Mouse (Mus musculus) limb, embryonic 14.5 days (tissue): ENCODE results near the gene Lhx6. TPM values are rescaled to one million over a fixed set of nuclear protein-coding genes. Genes with fewer than 3 reads are reported as not detected.
A peak's percentile ranks its signal among the peaks of the same experiment; 100 is the strongest.

Source experiments
- ATAC-seq: fragments of 200-750 bp; cut with Nextera tagmentation; 2 replicates; pipeline ENCODE4 v1.8.0; 2017; ENCODE audit warnings: low read depth, moderate number of reproducible peaks, moderate TSS enrichment; ENCODE audit not compliant: low FRiP score
- DNase-seq: peaks from one replicate; pipeline ENCODE4 v3.0.0-alpha.2; 2015; ENCODE audit warnings: low spot score
- H3K27ac ChIP-seq: fragments of 300-500 bp; sonication (generic); replicated peaks from 2 replicates; pipeline ENCODE4 v1.5.1; 2014; ENCODE audit warnings: low read depth, mild to moderate bottlenecking, low read length, moderate library complexity, mixed read lengths
- H3K27me3 ChIP-seq: fragments of 300-500 bp; sonication (generic); 2 replicates; pipeline ENCODE4 v1.6.1; 2014; ENCODE audit warnings: low read length, mixed read lengths; ENCODE audit not compliant: control insufficient read depth, insufficient read depth
- H3K36me3 ChIP-seq: fragments of 300-500 bp; sonication (generic); 2 replicates; pipeline ENCODE4 v1.6.1; 2014; ENCODE audit warnings: mild to moderate bottlenecking, low read length, moderate library complexity, mixed read lengths; ENCODE audit not compliant: control insufficient read depth, insufficient read depth
- H3K4me1 ChIP-seq: fragments of 300-500 bp; sonication (generic); 2 replicates; pipeline ENCODE4 v1.6.1; 2014; ENCODE audit warnings: antibody characterized with exemption, low read length, mixed read lengths; ENCODE audit not compliant: control insufficient read depth, insufficient read depth
- H3K4me2 ChIP-seq: fragments of 300-500 bp; sonication (generic); replicated peaks from 2 replicates; pipeline ENCODE4 v1.6.1; 2014; ENCODE audit warnings: low read depth, mild to moderate bottlenecking, low read length, moderate library complexity; ENCODE audit not compliant: severe bottlenecking
- H3K4me3 ChIP-seq: fragments of 300-500 bp; sonication (generic); replicated peaks from 2 replicates; pipeline ENCODE4 v1.5.1; 2014; ENCODE audit warnings: low read length
- H3K9ac ChIP-seq: fragments of 300-500 bp; sonication (generic); 2 replicates; pipeline ENCODE4 v1.6.1; 2014; ENCODE audit warnings: mild to moderate bottlenecking, low read depth, low read length, moderate library complexity; ENCODE audit not compliant: severe bottlenecking
- H3K9me3 ChIP-seq: fragments of 300-500 bp; sonication (generic); 2 replicates; pipeline ENCODE4 v1.6.1; 2016; ENCODE audit warnings: low read length; ENCODE audit not compliant: control insufficient read depth
- POLR2A ChIP-seq: fragments of 200-500 bp; IDR thresholded peaks from 2 replicates; pipeline ENCODE4 v1.8.0; 2012; ENCODE audit warnings: inconsistent platforms, mild to moderate bottlenecking, moderate library complexity, borderline replicate concordance; ENCODE audit not compliant: insufficient read depth, insufficient read length; ENCODE audit errors: extremely low read depth
- WGBS: fragments of 180-500 bp; shearing (Covaris S2); extraction: QIAGEN DNeasy Blood & Tissue Kit; methylation state at CpG from one replicate; pipeline ENCODE4 v1.1.7; 2014; 5-methylcytosine and 5-hydroxymethylcytosine counted together
- polyA plus RNA-seq, 2 experiments: library from polyadenylated mRNA; depleted of rRNA in 1 of 2; stranded (reverse) in 1 of 2; unstranded in 1 of 2; fragments of >200 nt; fragmentation: Nextera tagmentation in 1 of 2; extraction: Ambion mirVana in 1 of 2; gene quantifications; 2 replicates each; pipeline versions ENCODE4 v1.2.1 to v1.2.3; 2012 to 2014

Gene Lhx6
- polyA plus RNA-seq, 2 experiments: 1.3 to 2.0 TPM

DNA sequence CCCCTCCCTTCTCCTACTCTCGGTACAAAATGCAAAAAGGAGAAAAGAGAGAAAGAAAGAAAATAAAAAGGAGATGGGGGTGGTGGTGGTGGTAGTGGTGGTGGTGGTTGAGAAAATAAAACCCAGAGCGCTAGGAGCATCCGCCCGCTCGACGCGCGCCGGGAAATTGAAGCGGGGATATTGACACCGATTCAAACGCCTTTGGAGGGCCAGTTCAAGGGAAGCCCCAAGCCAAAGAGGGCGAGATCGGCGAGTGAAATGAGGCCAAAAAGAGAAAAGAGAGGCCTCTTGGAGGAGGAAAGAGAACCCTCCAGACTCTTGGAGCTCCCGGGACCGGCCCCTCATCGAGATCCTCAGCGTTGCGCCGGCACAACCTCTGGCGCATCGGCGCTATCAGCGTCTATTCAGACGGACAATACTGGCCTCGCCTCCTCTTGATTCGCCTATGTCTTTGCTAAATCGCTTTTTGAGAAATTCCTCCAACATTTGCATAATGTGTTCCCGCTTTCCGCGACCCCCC, 712 bp downstream of the Lhx6 start:
- Histone ChIP-seq H3K4me2 (peak overlapping the region; percentile 85), H3K9ac (peak overlapping the region; percentile 48), H3K4me1 (peaks cover 30% of the 10 kb centered on the region), H3K27ac (no peak overlapping the region), H3K4me3 (peak overlapping the region; percentile 45), H3K36me3 (no peaks in the 10 kb centered on the region), H3K9me3 (no peaks in the 10 kb centered on the region), H3K27me3 (peaks cover 100% of the 10 kb centered on the region)
- no peak for TF ChIP-seq POLR2A
- WGBS: under 1% methylated on average over 32 of the region's 32 CpGs
- no peak for DNase-seq
- ATAC-seq: no peak

GRCm38 (mm10) chr2:36103555-36104367, 1.4 kb downstream of the Lhx6 start:
- no peak for DNase-seq
- peaks cover 100% of the 10 kb centered on the region for H3K27me3 ChIP-seq
- H3K9me3 ChIP-seq: no peaks in the 10 kb centered on the region
- peak overlapping the region; percentile 45 for H3K4me3 ChIP-seq
- no peak for ATAC-seq
- WGBS: 1% methylated on average over 38 of the region's 38 CpGs
- H3K27ac ChIP-seq: no peak overlapping the region
- TF ChIP-seq POLR2A: no peak
- H3K36me3 ChIP-seq: no peaks in the 10 kb centered on the region
- H3K4me1 ChIP-seq: peaks cover 30% of the 10 kb centered on the region
- H3K9ac ChIP-seq: no peak overlapping the region
- peak overlapping the region; percentile 85 for H3K4me2 ChIP-seq

- 3% methylated on average over 21 of the region's 21 CpGs for WGBS
- no peaks in the 10 kb centered on the region for H3K9me3 ChIP-seq
- H3K36me3 ChIP-seq: no peaks in the 10 kb centered on the region
- peak overlapping the region; percentile 85 for H3K4me2 ChIP-seq
- ATAC-seq (no peak), DNase-seq (no peak)
- H3K27me3 ChIP-seq: peaks cover 100% of the 10 kb centered on the region
- no peak overlapping the region for H3K27ac ChIP-seq
- 0 out of 2 replicates have a peak overlapping the region, but pooled peaks have one; percentile 4 for H3K9ac ChIP-seq
- TF ChIP-seq POLR2A: no peak
- H3K4me1 ChIP-seq: peaks cover 30% of the 10 kb centered on the region
- H3K4me3 ChIP-seq: peak overlapping the region; percentile 45
Observed at GRCm38 (mm10) chr2:36103069-36103554, 2.1 kb downstream of the Lhx6 start.

DNA sequence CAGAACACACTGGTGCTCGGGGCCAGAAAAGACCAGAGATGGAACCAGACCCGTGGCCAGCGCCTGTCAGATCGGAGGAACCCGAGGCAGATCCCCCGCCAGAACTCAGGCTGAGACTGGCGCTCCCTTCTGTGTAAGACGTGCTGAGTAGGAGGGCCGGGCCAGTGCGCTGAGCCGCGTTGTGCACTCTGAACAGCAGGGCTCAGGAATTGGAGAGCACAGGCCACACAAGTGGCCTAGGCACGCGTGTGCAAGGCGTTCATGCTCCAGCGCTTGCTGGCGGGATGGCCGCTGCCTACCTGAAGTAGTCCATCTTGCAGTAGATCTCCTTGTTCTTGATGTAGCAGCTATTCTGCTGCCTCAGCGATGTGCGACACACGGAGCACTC, 2.7 kb downstream of the Lhx6 start:
- H3K27ac ChIP-seq: no peak overlapping the region
- H3K9ac ChIP-seq: 0 out of 2 replicates have a peak overlapping the region, but pooled peaks have one; percentile 4
- H3K9me3 ChIP-seq: no peaks in the 10 kb centered on the region
- H3K4me2 ChIP-seq: peak overlapping the region; percentile 36
- DNase-seq: no peak
- no peak; the same call in 1 of the 2 replicates for ATAC-seq
- peaks cover 30% of the 10 kb centered on the region for H3K4me1 ChIP-seq
- peaks cover 100% of the 10 kb centered on the region for H3K27me3 ChIP-seq
- TF ChIP-seq POLR2A: no peak
- H3K4me3 ChIP-seq: peak overlapping the region; percentile 45
- WGBS: under 1% methylated on average over 21 of the region's 21 CpGs
- no peaks in the 10 kb centered on the region for H3K36me3 ChIP-seq

- no peak for TF ChIP-seq POLR2A
- DNase-seq (no peak), ATAC-seq (no peak)
- Histone ChIP-seq H3K9ac (no peak overlapping the region), H3K4me3 (peak overlapping the region; percentile 45), H3K36me3 (no peaks in the 10 kb centered on the region), H3K27ac (no peak overlapping the region), H3K4me1 (peaks cover 30% of the 10 kb centered on the region), H3K4me2 (peak overlapping the region; percentile 36), H3K27me3 (peaks cover 100% of the 10 kb centered on the region), H3K9me3 (no peaks in the 10 kb centered on the region)
- 7% methylated on average over 28 of the region's 28 CpGs for WGBS
Observed at GRCm38 (mm10) chr2:36101866-36102558, 3.2 kb downstream of the Lhx6 start.
